Mouse (Mus musculus) intestine, embryonic 15.5 days (tissue): Measurements from ENCODE around the gene Ggt6. TPM values are rescaled to one million over a fixed set of nuclear protein-coding genes. Genes with fewer than 3 reads are reported as not detected.

Experiments used
- ATAC-seq: fragments of 200-750 bp; cut with Nextera tagmentation; 2 replicates; pipeline ENCODE4 v1.8.0; 2017; ENCODE audit warnings: moderate TSS enrichment, moderate library complexity
- H3K27ac ChIP-seq: fragments of 300-500 bp; sonication (generic); 2 replicates; pipeline ENCODE4 v1.5.1; 2015; ENCODE audit warnings: mild to moderate bottlenecking, inconsistent platforms
- H3K27me3 ChIP-seq: fragments of 300-500 bp; sonication (generic); replicated peaks from 2 replicates; pipeline ENCODE4 v1.6.1; 2015; ENCODE audit warnings: inconsistent platforms
- H3K36me3 ChIP-seq: fragments of 300-500 bp; sonication (generic); 2 replicates; pipeline ENCODE4 v1.6.1; 2015; ENCODE audit warnings: inconsistent platforms
- H3K4me1 ChIP-seq: fragments of 300-500 bp; sonication (generic); replicated peaks from 2 replicates; pipeline ENCODE4 v1.6.1; 2015; ENCODE audit warnings: inconsistent platforms
- H3K4me2 ChIP-seq: fragments of 300-500 bp; sonication (generic); replicated peaks from 2 replicates; pipeline ENCODE4 v1.6.1; 2015; ENCODE audit warnings: mild to moderate bottlenecking, inconsistent platforms
- H3K4me3 ChIP-seq: fragments of 300-500 bp; sonication (generic); replicated peaks from 2 replicates; pipeline ENCODE4 v1.5.1; 2015; ENCODE audit warnings: inconsistent platforms
- H3K9ac ChIP-seq: fragments of 300-500 bp; sonication (generic); 2 replicates; pipeline ENCODE4 v1.6.1; 2015; ENCODE audit warnings: inconsistent platforms
- H3K9me3 ChIP-seq: fragments of 300-500 bp; sonication (generic); 2 replicates; pipeline ENCODE4 v1.6.1; 2016; ENCODE audit warnings: inconsistent platforms
- WGBS: fragments of 180-500 bp; shearing (Covaris S2); methylation state at CpG from one replicate; pipeline ENCODE4 v1.1.7; 2015; 5-methylcytosine and 5-hydroxymethylcytosine counted together
- polyA plus RNA-seq: library from polyadenylated mRNA; unstranded; fragments of >200 nt; fragmentation: Nextera tagmentation; extraction: Ambion mirVana; gene quantifications from 2 replicates; pipeline ENCODE4 v1.2.1, GENCODE M21; 2015

Ggt6 gene
- polyA plus RNA-seq, 1 experiment from 2014 or later, result 11.5 TPM

DNA sequence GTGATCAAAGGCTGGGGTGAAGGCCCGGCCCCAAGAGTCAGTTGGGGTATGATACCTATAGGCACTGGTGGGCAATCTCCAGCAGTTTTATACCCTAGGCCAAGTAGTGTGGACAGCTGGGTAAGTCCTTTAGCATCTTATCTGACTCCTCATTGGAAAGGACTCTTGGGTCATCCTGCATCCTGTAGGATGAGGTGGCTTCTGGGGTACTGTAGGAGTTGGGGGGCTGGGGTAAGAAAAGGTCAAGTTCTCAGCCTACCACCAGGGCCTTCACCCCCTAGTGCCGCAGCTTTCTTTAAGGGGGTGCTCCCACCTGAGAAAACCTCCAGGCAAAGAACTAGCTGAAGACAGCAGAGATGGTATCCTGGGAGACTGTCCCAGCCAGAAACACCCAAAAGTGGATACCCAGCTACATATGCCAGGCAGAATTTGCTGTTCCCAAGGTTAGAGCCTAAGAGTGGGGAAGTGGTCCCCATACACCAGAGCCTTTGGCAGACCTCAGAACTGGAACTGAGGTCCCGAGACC is 16.9 kb downstream of the Ggt6 start:
- Histone ChIP-seq H3K36me3 (peaks cover 51% of the 10 kb centered on the region), H3K27me3 (no peaks in the 10 kb centered on the region), H3K9me3 (no peaks in the 10 kb centered on the region), H3K4me1 (no peaks in the 10 kb centered on the region), H3K4me3 (no peak overlapping the region), H3K9ac (no peak overlapping the region), H3K27ac (no peak overlapping the region), H3K4me2 (no peak overlapping the region)
- no peak for ATAC-seq
- 88% methylated on average over 3 of the region's 3 CpGs for WGBS

DNA sequence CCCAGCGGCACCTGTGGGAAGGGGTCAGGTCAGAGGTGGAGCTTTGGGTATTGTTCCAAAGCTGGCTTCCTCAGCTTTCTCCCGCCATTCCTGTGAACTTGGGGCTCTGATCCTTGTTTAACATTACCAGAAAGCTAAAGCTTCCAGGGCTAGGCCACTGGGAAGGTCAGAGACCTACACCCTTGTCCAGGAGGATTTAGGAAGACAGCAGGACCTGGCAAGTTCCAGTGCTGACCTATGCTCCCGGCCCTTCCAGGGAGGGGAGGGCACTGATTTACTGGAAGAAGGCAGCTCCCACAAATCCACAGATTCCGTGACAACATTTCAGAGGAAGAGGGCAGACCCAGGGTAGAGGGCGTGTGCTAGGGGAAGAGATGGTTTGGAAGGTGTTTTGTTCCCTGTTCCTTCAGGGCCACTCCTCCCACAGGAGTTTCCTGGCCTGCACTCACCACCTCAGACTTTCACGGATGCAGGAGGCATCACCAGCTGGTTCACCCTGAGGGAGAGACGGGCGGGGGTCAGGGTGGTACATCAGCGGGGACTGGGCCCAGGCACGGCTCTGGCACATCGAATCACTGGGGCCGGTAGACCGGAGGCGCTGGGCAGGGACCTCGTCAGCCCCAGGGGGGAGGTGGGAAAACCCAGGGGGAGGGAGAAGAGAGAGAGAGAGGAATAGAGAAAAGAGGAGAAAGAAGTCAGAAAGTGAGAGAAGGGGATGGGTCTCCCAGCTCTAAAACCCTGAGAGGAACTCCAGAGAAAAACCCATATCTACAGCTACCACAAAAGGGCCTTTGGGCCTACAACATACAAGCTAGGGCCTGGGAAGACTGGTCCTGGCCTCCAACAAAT is 18.0 kb downstream of the Ggt6 start:
- H3K9ac ChIP-seq, result no peak overlapping the region
- no peak overlapping the region for H3K4me2 ChIP-seq
- no peak for ATAC-seq
- H3K9me3 ChIP-seq, result no peaks in the 10 kb centered on the region
- H3K4me1 ChIP-seq, result 0 out of 2 replicates have a peak, but pooled peaks cover 5% of the 10 kb centered on the region
- peaks cover 39% of the 10 kb centered on the region for H3K36me3 ChIP-seq
- 53% methylated on average over 15 of the region's 15 CpGs for WGBS
- no peaks in the 10 kb centered on the region for H3K27me3 ChIP-seq
- no peak overlapping the region for H3K4me3 ChIP-seq
- no peak overlapping the region for H3K27ac ChIP-seq

DNA sequence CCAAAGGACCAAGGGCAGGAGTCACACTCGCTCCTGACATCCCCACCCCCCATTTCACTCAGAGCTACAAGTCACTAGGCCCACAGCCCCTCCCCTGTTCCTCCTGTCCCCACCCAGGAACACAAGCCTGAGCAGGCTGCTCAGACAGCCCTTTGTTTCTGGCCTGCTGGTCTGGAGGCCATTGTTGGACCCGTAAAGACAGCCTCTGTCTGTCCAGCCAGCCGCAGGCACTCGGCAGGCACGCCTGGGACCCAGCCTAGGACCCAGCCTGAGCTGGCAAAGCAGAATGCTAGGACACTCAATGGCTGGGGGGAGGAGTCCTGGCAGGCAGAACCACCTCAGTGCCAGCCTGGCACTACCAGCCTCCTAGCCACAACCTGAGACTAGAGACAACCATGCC is 20.4 kb downstream of the Ggt6 start:
- Histone ChIP-seq H3K4me1 (0 out of 2 replicates have a peak, but pooled peaks cover 7% of the 10 kb centered on the region), H3K9me3 (no peaks in the 10 kb centered on the region), H3K9ac (no peak overlapping the region), H3K4me2 (no peak overlapping the region), H3K36me3 (peaks cover 16% of the 10 kb centered on the region), H3K4me3 (no peak overlapping the region), H3K27ac (no peak overlapping the region), H3K27me3 (no peaks in the 10 kb centered on the region)
- no peak for ATAC-seq
- 71% methylated on average over 5 of the region's 5 CpGs for WGBS

DNA sequence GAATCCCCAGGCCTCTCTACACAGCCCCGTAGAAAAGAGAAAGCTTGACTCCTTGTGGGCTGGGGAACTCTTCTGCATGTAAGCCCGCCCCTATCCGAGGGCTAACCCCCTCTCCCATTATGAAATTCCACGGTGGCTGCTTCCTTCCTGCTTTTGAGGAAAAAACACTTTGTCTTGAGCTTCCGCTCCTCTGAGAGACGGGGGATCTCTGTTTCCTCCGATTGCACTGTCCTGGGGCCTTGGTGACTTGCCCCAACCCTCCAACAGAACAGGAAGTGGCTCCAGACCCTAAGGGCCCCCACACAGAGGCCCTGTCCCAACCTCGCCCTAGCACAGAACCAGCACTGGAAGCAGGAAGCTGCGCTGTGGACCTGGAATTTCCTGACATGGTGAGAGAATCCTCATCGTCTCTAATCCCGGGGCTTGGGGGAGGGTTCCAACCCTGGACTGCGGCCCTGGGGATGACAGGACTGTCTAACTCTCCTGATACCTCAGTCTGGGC is 22.7 kb downstream of the Ggt6 start:
- peak overlapping the region; percentile 37; the same call in 1 of the 2 replicates for H3K27ac ChIP-seq
- H3K4me3 ChIP-seq, result no peak overlapping the region
- 0 out of 2 replicates have a peak, but pooled peaks cover 7% of the 10 kb centered on the region for H3K4me1 ChIP-seq
- ATAC-seq, result no peak
- H3K9me3 ChIP-seq, result no peaks in the 10 kb centered on the region
- peak overlapping the region; percentile 3; the same call in 1 of the 2 replicates for H3K4me2 ChIP-seq
- no peaks in the 10 kb centered on the region for H3K27me3 ChIP-seq
- no peak overlapping the region for H3K9ac ChIP-seq
- H3K36me3 ChIP-seq, result no peaks in the 10 kb centered on the region
- 46% methylated on average over 12 of the region's 12 CpGs for WGBS

DNA sequence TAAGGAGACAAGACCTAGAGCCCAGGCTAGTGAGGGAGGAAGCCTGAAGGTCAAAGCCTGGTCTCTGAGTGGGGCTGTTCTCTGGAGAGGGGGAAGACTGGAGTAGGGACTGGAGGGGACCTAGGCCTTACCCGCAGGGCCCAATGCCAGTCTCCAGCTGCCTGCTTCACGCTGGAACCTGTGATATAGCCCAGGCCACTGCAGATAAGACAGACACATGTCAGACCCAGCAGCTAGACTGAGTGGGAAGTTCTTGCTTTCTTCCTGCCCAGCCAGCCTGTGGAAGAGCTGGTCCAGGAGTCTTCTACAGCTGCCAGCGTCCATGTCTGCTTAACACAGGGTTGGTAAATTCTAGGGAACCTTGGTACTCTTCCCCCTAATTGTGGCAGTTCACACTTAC is 23.2 kb downstream of the Ggt6 start:
- Histone ChIP-seq H3K27me3 (no peaks in the 10 kb centered on the region), H3K9me3 (no peaks in the 10 kb centered on the region), H3K27ac (peak overlapping the region; percentile 37), H3K4me1 (0 out of 2 replicates have a peak, but pooled peaks cover 7% of the 10 kb centered on the region), H3K36me3 (no peaks in the 10 kb centered on the region), H3K4me2 (peak overlapping the region; percentile 3; the same call in 1 of the 2 replicates), H3K4me3 (no peak overlapping the region), H3K9ac (no peak overlapping the region)
- 67% methylated on average over 3 of the region's 3 CpGs for WGBS
- no peak for ATAC-seq

DNA sequence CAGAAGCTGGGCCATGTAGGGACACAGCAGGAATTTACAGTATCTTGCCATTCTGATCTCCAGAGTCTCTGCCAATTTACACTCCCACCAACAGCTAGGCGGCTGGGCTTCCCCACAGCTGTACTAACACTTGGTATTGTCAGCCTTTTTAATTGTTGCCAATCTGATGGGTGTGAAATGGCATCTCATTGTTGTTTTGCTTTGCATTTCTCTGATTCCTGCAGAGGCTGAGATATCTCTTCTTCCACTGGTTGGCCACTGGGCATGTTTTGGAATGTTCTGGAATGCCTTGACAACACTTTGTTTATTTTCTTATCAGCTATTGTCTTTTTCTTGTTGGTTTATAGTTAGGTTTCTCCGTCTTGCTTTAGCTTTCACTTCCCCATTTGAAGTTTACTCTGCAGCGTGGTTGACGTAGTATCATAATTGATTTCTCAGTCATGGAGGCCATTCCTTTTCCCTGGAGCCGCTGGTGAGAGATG is 26.2 kb downstream of the Ggt6 start:
- no peak overlapping the region for H3K4me2 ChIP-seq
- peaks cover 18% of the 10 kb centered on the region for H3K4me1 ChIP-seq
- H3K9me3 ChIP-seq, result no peaks in the 10 kb centered on the region
- no peak overlapping the region for H3K9ac ChIP-seq
- no peak overlapping the region for H3K27ac ChIP-seq
- H3K36me3 ChIP-seq, result no peaks in the 10 kb centered on the region
- WGBS, result 39% methylated on average over 5 of the region's 5 CpGs
- H3K4me3 ChIP-seq, result no peak overlapping the region
- no peaks in the 10 kb centered on the region for H3K27me3 ChIP-seq
- ATAC-seq, result no peak

DNA sequence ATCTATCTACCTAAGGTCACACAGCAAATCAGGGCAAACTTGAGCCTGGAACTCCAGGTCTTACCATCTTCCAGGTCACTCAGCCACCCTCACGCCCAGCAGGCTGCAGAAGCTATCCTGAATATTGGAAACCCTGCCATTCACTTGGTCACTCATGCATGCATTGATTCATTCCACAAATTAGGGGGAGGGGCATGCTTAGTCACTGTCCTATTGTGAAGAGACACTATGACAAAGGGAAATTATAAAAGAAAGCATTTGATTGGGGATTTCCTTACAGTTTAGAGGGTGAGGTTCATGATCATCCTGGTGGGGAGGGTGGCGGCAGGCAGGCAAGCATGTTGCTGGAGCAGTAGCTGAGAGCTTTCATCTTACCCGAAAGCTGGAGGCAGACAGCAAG is 29.5 kb downstream of the Ggt6 start:
- ATAC-seq, result no peak
- H3K36me3 ChIP-seq, result no peaks in the 10 kb centered on the region
- no peaks in the 10 kb centered on the region for H3K9me3 ChIP-seq
- H3K27ac ChIP-seq, result no peak overlapping the region
- no peak overlapping the region for H3K4me3 ChIP-seq
- 75% methylated on average over 3 of the region's 3 CpGs for WGBS
- H3K4me2 ChIP-seq, result no peak overlapping the region
- H3K9ac ChIP-seq, result no peak overlapping the region
- H3K27me3 ChIP-seq, result no peaks in the 10 kb centered on the region
- H3K4me1 ChIP-seq, result peaks cover 38% of the 10 kb centered on the region

DNA sequence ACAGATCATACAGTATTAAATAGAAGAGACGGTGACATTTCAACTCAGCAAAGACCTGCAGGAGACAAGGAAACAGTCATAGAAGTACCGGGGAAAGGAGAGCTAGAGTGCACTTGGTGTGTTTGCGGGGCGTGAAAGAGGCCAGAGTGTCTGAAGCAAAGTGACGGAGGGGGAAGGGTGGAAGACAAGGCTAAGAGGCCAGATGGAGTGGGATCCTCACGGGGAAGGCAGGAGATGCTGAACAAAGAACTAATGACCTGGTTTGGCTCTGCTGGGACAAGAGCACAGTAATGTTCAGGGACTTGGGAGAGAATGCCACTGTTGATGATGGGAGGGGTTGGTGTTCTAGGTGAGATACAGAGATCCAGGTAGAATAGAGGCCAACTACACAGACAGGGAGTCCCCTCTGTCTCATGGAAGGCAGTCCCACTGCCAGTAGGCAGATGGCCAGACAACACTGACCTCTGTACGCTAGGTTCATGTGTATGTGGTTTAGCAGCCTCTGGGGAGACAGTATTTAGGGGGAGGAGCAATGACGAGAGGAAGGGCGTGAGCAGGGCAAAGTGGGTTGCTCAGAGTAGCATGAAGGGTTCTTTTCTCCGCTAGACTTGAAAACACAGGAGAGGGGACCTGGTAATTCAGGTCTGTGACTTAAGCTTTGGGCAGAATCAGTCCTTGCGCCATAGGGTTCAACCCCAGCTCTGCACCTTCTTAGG is 30.8 kb downstream of the Ggt6 start:
- WGBS, result 40% methylated on average over 11 of the region's 11 CpGs
- Histone ChIP-seq H3K27me3 (no peaks in the 10 kb centered on the region), H3K27ac (peak overlapping the region; percentile 72), H3K36me3 (no peaks in the 10 kb centered on the region), H3K9ac (no peak overlapping the region), H3K4me2 (peak overlapping the region; percentile 23; the same call in 1 of the 2 replicates), H3K9me3 (no peaks in the 10 kb centered on the region), H3K4me1 (peaks cover 38% of the 10 kb centered on the region), H3K4me3 (no peak overlapping the region)
- peak; percentile 52; the same call in 1 of the 2 replicates for ATAC-seq

DNA sequence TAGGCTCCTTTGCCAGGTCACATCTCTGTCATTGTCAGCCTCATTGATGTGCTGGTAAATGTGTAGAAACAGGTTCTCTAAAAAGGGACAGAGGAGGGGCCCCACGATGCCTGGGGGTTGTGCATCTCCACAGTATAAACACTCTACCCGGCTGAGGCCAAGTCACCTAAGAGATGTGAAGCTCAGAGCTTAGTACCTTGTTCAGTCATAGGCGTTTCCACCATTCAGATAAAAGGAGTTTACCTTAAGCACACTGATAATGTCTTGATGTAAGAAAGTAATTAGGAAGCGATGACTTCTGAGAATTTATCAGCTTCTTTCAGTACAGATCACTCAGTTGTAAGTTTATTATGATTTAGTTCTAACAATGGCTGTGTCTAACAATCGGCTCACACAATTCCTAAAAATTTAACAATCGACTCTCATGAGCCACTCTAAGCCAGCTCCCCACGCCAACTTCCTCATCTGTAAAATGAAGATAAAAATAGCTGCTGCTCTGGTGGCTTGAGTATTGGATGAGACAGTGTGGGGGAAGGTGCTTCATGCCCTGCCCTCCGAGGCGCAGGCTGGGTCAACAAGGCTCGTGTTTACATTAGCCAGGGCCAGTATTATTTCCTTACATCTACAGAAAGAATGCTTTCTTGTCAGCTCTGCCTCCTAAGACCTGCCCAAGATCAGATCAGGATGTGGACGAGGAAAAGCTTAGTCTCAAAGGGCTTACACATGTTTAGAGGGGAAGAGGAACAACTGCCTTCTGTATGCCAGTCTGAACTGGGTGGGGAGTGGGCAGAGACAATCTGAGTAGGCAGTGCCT is 31.6 kb downstream of the Ggt6 start:
- peak overlapping the region; percentile 72 for H3K27ac ChIP-seq
- peak overlapping the region; percentile 23; the same call in 1 of the 2 replicates for H3K4me2 ChIP-seq
- H3K4me3 ChIP-seq, result no peak overlapping the region
- no peaks in the 10 kb centered on the region for H3K9me3 ChIP-seq
- no peak overlapping the region for H3K9ac ChIP-seq
- ATAC-seq, result peak; percentile 84
- peaks cover 38% of the 10 kb centered on the region for H3K4me1 ChIP-seq
- H3K36me3 ChIP-seq, result no peaks in the 10 kb centered on the region
- H3K27me3 ChIP-seq, result no peaks in the 10 kb centered on the region
- 11% methylated on average over 11 of the region's 11 CpGs for WGBS

DNA sequence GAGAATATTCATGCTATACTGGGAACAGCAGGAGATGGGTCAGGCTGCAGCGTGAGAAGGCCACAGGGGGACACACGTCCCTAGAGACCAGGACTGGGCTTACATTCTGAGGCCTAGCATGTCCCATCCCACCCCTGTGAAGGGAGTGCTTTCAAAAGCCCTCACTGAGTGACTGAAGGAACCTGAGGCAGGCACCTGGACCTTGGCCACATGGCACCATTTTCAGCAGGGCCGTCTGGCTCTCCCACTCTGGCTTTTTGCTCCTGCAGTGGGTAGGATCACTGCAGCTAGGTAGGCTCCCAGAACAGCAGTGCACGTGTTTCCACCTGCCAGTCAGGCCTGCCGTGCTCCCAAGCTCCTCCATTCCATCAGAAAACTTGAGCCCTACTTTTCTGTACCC is 33.2 kb downstream of the Ggt6 start:
- no peak for ATAC-seq
- Histone ChIP-seq H3K4me2 (no peak overlapping the region), H3K4me3 (no peak overlapping the region), H3K36me3 (no peaks in the 10 kb centered on the region), H3K27ac (peak overlapping the region; percentile 24; the same call in 1 of the 2 replicates), H3K9me3 (no peaks in the 10 kb centered on the region), H3K27me3 (no peaks in the 10 kb centered on the region), H3K9ac (no peak overlapping the region), H3K4me1 (peaks cover 43% of the 10 kb centered on the region)
- 77% methylated on average over 5 of the region's 5 CpGs for WGBS

DNA sequence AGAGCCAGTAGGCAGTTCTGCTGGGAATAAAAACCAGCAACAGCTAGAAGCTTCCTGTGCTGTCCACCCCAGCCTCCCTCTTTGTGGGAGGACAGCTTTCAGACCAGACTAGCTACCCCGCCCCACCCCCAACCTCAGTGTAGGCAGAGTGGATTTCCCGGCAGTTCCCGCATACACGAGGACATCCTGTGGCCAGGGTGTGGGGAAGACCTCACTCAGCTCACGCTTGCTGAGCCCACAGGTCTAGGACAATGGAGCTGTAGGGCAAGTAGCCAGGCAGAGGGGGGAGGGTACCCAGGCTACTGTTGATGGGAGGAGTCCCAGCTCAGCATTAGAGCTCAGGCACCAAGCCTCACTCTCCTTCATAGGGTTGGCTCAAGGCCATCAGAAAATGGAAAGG is 33.9 kb downstream of the Ggt6 start:
- Histone ChIP-seq H3K9ac (no peak overlapping the region), H3K27me3 (no peaks in the 10 kb centered on the region), H3K4me2 (no peak overlapping the region), H3K36me3 (no peaks in the 10 kb centered on the region), H3K9me3 (no peaks in the 10 kb centered on the region), H3K27ac (peak overlapping the region; percentile 24; the same call in 1 of the 2 replicates), H3K4me1 (peaks cover 50% of the 10 kb centered on the region), H3K4me3 (no peak overlapping the region)
- WGBS, result 26% methylated on average over 5 of the region's 5 CpGs
- peak; percentile 30 for ATAC-seq
